Mouse (Mus musculus) naive thymus-derived CD4-positive, alpha-beta T cell, adult 5 months (primary cell): ENCODE results near the gene Uspl1. TPM values are rescaled to one million over a fixed set of nuclear protein-coding genes. Genes with fewer than 3 reads are reported as not detected.

ENCODE experiments used
- polyA plus RNA-seq: library from polyadenylated mRNA; unstranded; fragments of 100-300 nt; shearing (Covaris generic); gene quantifications from one replicate; pipeline ENCODE4 v1.2.1, GENCODE M21; 2017

Gene Uspl1
- 54.7 TPM for polyA plus RNA-seq

DNA sequence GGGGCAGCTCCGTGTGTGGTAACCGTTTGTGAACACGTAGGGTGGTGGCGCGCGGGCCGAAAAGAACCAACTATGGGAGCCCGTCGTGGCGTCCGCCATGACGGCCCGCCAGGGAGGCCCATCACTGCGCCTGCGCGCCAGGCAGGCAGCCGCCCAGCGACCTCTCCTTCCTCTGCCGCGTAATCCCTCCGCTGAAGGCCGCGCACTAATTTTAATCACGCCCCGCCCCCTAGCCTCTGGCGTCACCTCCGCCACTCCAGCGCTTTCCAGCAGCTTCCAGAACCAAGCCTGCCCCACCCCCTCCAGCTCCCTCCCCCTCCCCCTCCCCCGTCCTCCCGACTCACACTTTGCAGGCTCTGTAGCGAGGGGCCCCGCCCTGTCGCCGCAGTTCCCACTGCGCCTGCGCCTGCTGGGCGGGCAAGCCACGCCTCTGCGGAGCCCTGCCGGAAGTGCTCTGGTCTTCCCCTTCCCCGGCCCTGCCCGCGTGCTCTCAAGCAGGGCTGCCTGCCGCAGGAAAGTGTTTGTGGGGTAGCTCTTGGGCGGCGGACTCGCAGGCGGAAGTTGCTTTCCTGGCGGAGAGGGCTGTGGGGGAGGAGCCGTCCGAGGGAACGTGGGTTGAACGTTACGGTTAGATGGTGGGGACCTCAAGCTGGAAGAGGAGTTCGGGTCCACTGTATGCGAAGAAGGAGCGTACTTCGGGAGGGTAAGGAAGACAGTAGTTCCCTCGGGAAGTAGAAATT lies at the start of gene Uspl1, which contains the start of gene Hmgb1:
Gene Uspl1 (plus strand): TSS at position 247 of the 740 bp plus-strand sequence.
Gene Hmgb1 (minus strand): TSS at position 386 of the 740 bp plus-strand sequence.

DNA sequence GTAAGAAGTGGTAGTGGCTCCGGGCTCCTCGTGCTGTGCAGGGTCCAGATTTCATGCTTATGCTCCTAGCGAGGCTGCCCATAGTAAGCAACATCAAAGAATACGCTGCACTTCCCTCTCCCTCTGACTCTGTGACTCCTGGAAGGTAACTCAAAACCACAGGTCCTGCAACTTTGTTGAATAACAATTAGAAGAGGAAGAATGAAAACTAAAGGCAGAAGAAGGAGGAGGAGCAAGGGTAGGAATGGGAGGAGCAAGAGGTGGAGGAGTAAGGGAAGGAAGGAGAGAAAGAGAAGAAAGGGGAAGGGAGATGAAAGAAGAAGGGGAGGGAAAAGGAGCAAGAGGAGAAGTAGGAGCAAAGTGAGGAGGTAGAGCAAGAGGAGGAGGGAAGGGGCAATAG lies 80.3 kb downstream of the Uspl1 start, which contains the start of gene Alox5ap:
Gene Alox5ap (plus strand): TSS at position 363 of the 400 bp plus-strand sequence.

Other genes starting within 250 kb of the Uspl1 start
- gene Gm42791, start 189.2 kb upstream of the Uspl1 start, polyA plus RNA-seq, result not detected
- gene Hmgb1, start 139 bp downstream of the Uspl1 start, polyA plus RNA-seq, result 236 TPM
- gene Alox5ap, start 80.4 kb downstream of the Uspl1 start, polyA plus RNA-seq, result 0.27 TPM
- not detected for gene Medag, start 227.4 kb downstream of the Uspl1 start, polyA plus RNA-seq